Mouse (Mus musculus): ENCODE data around the gene Olfr374.

- TF ChIP-seq CTCF (IDR thresholded peaks at IDR 0.05; ENCODE audit: control insufficient read depth, insufficient read depth, insufficient read length): no peak
- peak; percentile 99 for TF ChIP-seq MAX (IDR thresholded peaks at IDR 0.05)
- TF ChIP-seq FOSL1 (IDR thresholded peaks at IDR 0.05; ENCODE audit: insufficient read depth, low read length, poor library complexity, severe bottlenecking): no peak
- TF ChIP-seq MYOG (IDR thresholded peaks at IDR 0.05; ENCODE audit: control insufficient read depth, extremely low read depth, insufficient read length): no peak
- TF ChIP-seq USF1 (IDR thresholded peaks at IDR 0.05; ENCODE audit: low read depth): no peak
Measured at GRCm38 (mm10) chr8:72160707-72161697, 54.2 kb downstream of the Olfr374 start, which contains the start of gene Rab8a.

Measured in C2C12 (cell line).